Mouse (Mus musculus) olfactory bulb, adult 2 months (tissue): Measurements from ENCODE around the gene 1810065E05Rik.

Source experiments
- CTCF ChIP-seq: fragments of 200-500 bp; IDR thresholded peaks from 2 replicates; pipeline ENCODE4 v1.5.1; 2012; ENCODE audit warnings: low read depth, mild to moderate bottlenecking, low read length, moderate library complexity; ENCODE audit not compliant: insufficient read depth
- POLR2A ChIP-seq: fragments of 200-500 bp; IDR thresholded peaks from 2 replicates; pipeline ENCODE4 v1.6.1; 2012; ENCODE audit warnings: mild to moderate bottlenecking, low read depth, low read length, moderate library complexity; ENCODE audit not compliant: insufficient read depth

GRCm38 (mm10) chr11:58399985-58400645 is 20.8 kb upstream of the 1810065E05Rik start:
- TF ChIP-seq CTCF: no peak
- TF ChIP-seq POLR2A: no peak
